Mouse (Mus musculus): ENCODE measurements around the gene Mettl7a3. TPM values are rescaled to one million over a fixed set of nuclear protein-coding genes. Genes with fewer than 3 reads are reported as not detected.

Gene Mettl7a3
- 0.12 and 0.13 TPM in 2 replicates for total RNA-seq (2012; rRNA removed)
- polyA plus RNA-seq (2012; ENCODE audit: insufficient read depth in 1 of 2, insufficient read length in 2 of 2, low read depth in 1 of 2, low replicate concordance in 2 of 2, missing spikeins in 1 of 2): under 1 TPM in 1 of 2 experiments, not detected in 1; 0.70 TPM

DNA sequence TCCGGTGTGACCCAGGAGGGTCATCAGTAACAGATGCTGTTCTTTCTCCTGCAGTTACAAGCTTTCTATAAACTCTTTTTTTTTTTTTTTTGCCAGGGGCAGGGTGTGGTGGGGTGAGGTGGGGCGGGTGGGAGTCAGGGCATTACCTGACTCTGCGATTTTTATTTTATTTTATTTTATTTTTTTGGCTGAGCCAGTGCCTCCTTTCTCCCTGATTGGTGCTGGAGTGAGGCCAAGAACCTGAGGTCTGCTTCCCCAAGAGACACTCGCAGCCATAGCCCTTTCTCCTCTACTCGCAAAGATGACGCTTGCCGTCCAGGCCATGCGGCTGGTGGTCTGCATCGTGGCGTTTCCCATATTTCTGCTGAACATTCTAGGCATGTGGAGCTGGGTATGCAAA lies at the start of gene Mettl7a3:
TSS of gene Mettl7a3 (plus strand) at position 301 of the 400 bp plus-strand sequence.
- TF ChIP-seq MAX (IDR thresholded peaks at IDR 0.05; ENCODE audit: low read length) (no peak), ELF1 (IDR thresholded peaks at IDR 0.05; ENCODE audit: low read depth, low read length) (no peak), GABPA (IDR thresholded peaks at IDR 0.05; ENCODE audit: low read depth, low read length) (no peak), TBP (IDR thresholded peaks at IDR 0.05; ENCODE audit: low read depth, low read length) (no peak), UBTF (IDR thresholded peaks at IDR 0.05; ENCODE audit: borderline replicate concordance, insufficient read depth, low read depth, low read length) (no peak)
- no peak within 1 kb of the TSS for H3K27ac ChIP-seq (ENCODE audit: control insufficient read depth, low read depth, low read length)
- H3K79me2 ChIP-seq (ENCODE audit: control insufficient read depth, insufficient read depth, low read length, poor library complexity): no peaks in the 10 kb centered on the region
- no peak for DNase-seq (ENCODE audit: low read depth, low spot score)
- H3K27me3 ChIP-seq (ENCODE audit: control insufficient read depth in 1 of 2, insufficient read depth in 2 of 2, low read length in 2 of 2): no peaks in the 10 kb centered on the region
- peaks cover 3 to 4% of the 10 kb centered on the region in 2 experiments for H3K4me1 ChIP-seq (ENCODE audit: control insufficient read depth in 1 of 2, insufficient read depth in 2 of 2, low read length in 2 of 2)
- H3K36me3 ChIP-seq (ENCODE audit: control insufficient read depth in 1 of 2, insufficient read depth in 2 of 2, low read length in 2 of 2): peaks cover 0 to 3% of the 10 kb centered on the region in 2 experiments; a peak in 1 of 4 replicates
- no peaks in the 10 kb centered on the region for H3K9me3 ChIP-seq (replicated peaks; ENCODE audit: insufficient read depth, low read length)
- H3K9ac ChIP-seq (ENCODE audit: control insufficient read depth, low read depth, low read length, poor library complexity, severe bottlenecking): no peak within 1 kb of the TSS
- H3K4me3 ChIP-seq (ENCODE audit: control insufficient read depth in 1 of 2, insufficient read depth in 1 of 2, low read depth in 2 of 2, low read length in 2 of 2): no peak within 1 kb of the TSS

DNA sequence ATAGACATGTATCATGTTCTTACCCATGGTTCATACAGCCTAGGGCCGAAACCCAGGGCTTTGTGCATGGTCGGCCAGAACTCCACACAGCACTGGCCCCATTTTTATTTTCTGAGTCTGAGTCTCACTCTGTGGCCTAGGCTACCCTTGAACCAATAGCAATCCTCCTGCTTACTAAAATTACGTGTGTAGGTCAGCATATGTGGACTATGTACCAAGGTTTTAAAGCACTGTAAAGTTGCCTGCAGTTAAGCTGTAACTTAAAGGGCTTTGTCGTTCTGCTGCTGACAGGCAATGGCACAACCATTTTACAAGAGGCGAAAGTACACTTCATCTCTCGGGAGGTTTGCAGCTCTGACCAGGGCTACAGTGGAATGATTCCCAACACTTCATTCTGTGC lies 45.7 kb upstream of the Mettl7a3 start:
- Histone ChIP-seq H3K79me2 (ENCODE audit: control insufficient read depth, insufficient read depth, low read length, poor library complexity) (no peaks in the 10 kb centered on the region), H3K4me1 (ENCODE audit: control insufficient read depth in 1 of 2, insufficient read depth in 2 of 2, low read length in 2 of 2) (no peaks in the 10 kb centered on the region), H3K9me3 (replicated peaks; ENCODE audit: insufficient read depth, low read length) (no peaks in the 10 kb centered on the region), H3K9ac (ENCODE audit: control insufficient read depth, low read depth, low read length, poor library complexity, severe bottlenecking) (no peak overlapping the region), H3K36me3 (ENCODE audit: control insufficient read depth in 1 of 2, insufficient read depth in 2 of 2, low read length in 2 of 2) (no peaks in the 10 kb centered on the region), H3K27me3 (ENCODE audit: control insufficient read depth in 1 of 2, insufficient read depth in 2 of 2, low read length in 2 of 2) (no peaks in the 10 kb centered on the region), H3K4me3 (ENCODE audit: control insufficient read depth in 1 of 2, insufficient read depth in 1 of 2, low read depth in 2 of 2, low read length in 2 of 2) (no peak overlapping the region), H3K27ac (ENCODE audit: control insufficient read depth, low read depth, low read length) (no peak overlapping the region)
- TF ChIP-seq BHLHE40 (IDR thresholded peaks at IDR 0.05; ENCODE audit: borderline replicate concordance, low read depth, low read length) (no peak), POLR2AphosphoS5 (IDR thresholded peaks at IDR 0.05; ENCODE audit: borderline replicate concordance, low read depth, low read length) (no peak)
- no peak for DNase-seq (ENCODE audit: low read depth, low spot score)

DNA sequence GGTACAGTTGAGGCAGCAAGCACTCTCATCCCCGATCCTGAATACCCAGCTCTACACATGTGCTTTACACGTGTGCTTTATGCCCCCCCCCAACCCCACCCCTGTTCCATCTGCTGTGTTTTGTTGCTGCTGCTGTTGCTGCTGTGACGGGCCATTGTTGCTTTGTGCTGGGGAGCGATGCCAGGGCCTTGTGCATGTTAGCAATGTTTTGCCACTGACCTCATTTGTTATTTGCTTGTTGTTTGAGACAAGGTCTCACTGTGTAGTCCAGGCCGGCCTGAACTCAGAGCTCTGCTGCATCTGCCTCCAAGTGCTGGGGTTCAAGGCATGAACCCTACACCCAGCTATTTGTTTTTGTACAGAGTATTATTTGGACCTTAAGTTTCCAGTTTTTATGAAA lies 43.9 kb upstream of the Mettl7a3 start:
- no peaks in the 10 kb centered on the region for H3K9me3 ChIP-seq (replicated peaks; ENCODE audit: insufficient read depth, low read length)
- H3K79me2 ChIP-seq (ENCODE audit: control insufficient read depth, insufficient read depth, low read length, poor library complexity): no peaks in the 10 kb centered on the region
- H3K27ac ChIP-seq (ENCODE audit: control insufficient read depth, low read depth, low read length): no peak overlapping the region
- no peak for DNase-seq (ENCODE audit: low read depth, low spot score)
- H3K4me3 ChIP-seq (ENCODE audit: control insufficient read depth in 1 of 2, insufficient read depth in 1 of 2, low read depth in 2 of 2, low read length in 2 of 2): no peak overlapping the region
- no peak overlapping the region for H3K9ac ChIP-seq (ENCODE audit: control insufficient read depth, low read depth, low read length, poor library complexity, severe bottlenecking)
- H3K4me1 ChIP-seq (ENCODE audit: control insufficient read depth in 1 of 2, insufficient read depth in 2 of 2, low read length in 2 of 2): no peaks in the 10 kb centered on the region
- TF ChIP-seq SMC3 (IDR thresholded peaks at IDR 0.05; ENCODE audit: low read depth, low read length) (no peak), MAX (IDR thresholded peaks at IDR 0.05; ENCODE audit: low read length) (no peak), RCOR1 (IDR thresholded peaks at IDR 0.05; ENCODE audit: low read depth, low read length) (no peak), ELF1 (IDR thresholded peaks at IDR 0.05; ENCODE audit: low read depth, low read length) (no peak), UBTF (IDR thresholded peaks at IDR 0.05; ENCODE audit: borderline replicate concordance, insufficient read depth, low read depth, low read length) (no peak), CTCF (IDR thresholded peaks at IDR 0.05 in 2 of 3, conservative IDR thresholded peaks at IDR 0.05 in 1 of 3; ENCODE audit: control insufficient read depth in 1 of 3, insufficient read depth in 1 of 3, low read depth in 2 of 3, low read length in 3 of 3, poor library complexity in 1 of 3, severe bottlenecking in 1 of 3) (no peak), NRF1 (IDR thresholded peaks at IDR 0.05; ENCODE audit: insufficient read depth, low read depth, low read length, poor library complexity, severe bottlenecking) (no peak)
- H3K27me3 ChIP-seq (ENCODE audit: control insufficient read depth in 1 of 2, insufficient read depth in 2 of 2, low read length in 2 of 2): no peaks in the 10 kb centered on the region; a peak in 1 of 4 replicates
- H3K36me3 ChIP-seq (ENCODE audit: control insufficient read depth in 1 of 2, insufficient read depth in 2 of 2, low read length in 2 of 2): no peaks in the 10 kb centered on the region

Measured in MEL (cell line).